Mouse (Mus musculus): ENCODE measurements around the gene Cyp4a12a. TPM values are rescaled to one million over a fixed set of nuclear protein-coding genes. Genes with fewer than 3 reads are reported as not detected.
"Not testable (repeated sequence)": the region's sequence is repeated elsewhere in the genome, so short reads cannot be mapped to it uniquely, and the experiment has no call there.

Gene Cyp4a12a
- not detected in 2 replicates for polyA plus RNA-seq (2012; rRNA removed)

GRCm38 (mm10) chr4:115298746-115299145, at the start of gene Cyp4a12a:
Gene Cyp4a12a, plus strand, starts transcription at chr4:115299046.
- DNase-seq (ENCODE audit: low read depth, low spot score) = not testable (repeated sequence)

- 70% methylated on average over 3 of the region's 4 CpGs for WGBS
- DNase-seq (ENCODE audit: low read depth, low spot score) = not testable (repeated sequence)
Measured at GRCm38 (mm10) chr4:115264687-115265569, 33.9 kb upstream of the Cyp4a12a start.

- WGBS = 25% methylated on average over 2 of the region's 3 CpGs
- DNase-seq (ENCODE audit: low read depth, low spot score) = not testable (repeated sequence)
Measured at GRCm38 (mm10) chr4:115278215-115278982, 20.4 kb upstream of the Cyp4a12a start.

GRCm38 (mm10) chr4:115280342-115280741, 18.5 kb upstream of the Cyp4a12a start:
- no peak for DNase-seq (ENCODE audit: low read depth, low spot score)

GRCm38 (mm10) chr4:115280779-115281178, 18.1 kb upstream of the Cyp4a12a start:
- not testable (repeated sequence) for DNase-seq (ENCODE audit: low read depth, low spot score)
- 19% methylated on average over 10 of the region's 10 CpGs for WGBS

GRCm38 (mm10) chr4:115281231-115281767, 17.5 kb upstream of the Cyp4a12a start:
- WGBS = 18% methylated on average over 23 of the region's 23 CpGs
- DNase-seq (ENCODE audit: low read depth, low spot score) = not testable (repeated sequence)

- DNase-seq (ENCODE audit: low read depth, low spot score) = not testable (repeated sequence)
Measured at GRCm38 (mm10) chr4:115325722-115326121, 26.9 kb downstream of the Cyp4a12a start.

GRCm38 (mm10) chr4:115365624-115366023, 66.8 kb downstream of the Cyp4a12a start:
- DNase-seq (ENCODE audit: low read depth, low spot score) = not testable (repeated sequence)
- WGBS = 58% methylated on average over 3 of the region's 3 CpGs

GRCm38 (mm10) chr4:115368067-115368466, 69.2 kb downstream of the Cyp4a12a start:
- not testable (repeated sequence) for DNase-seq (ENCODE audit: low read depth, low spot score)

Other genes starting within 250 kb of the Cyp4a12a start
- 0.33 and 0.81 TPM in 2 replicates for gene Tal1, start 242.6 kb upstream of the Cyp4a12a start, polyA plus RNA-seq (2012; rRNA removed)
- 11.5 and 31.3 TPM in 2 replicates for gene Pdzk1ip1, start 210.3 kb upstream of the Cyp4a12a start, polyA plus RNA-seq (2012; rRNA removed)
- gene Cyp4x1, start 164.8 kb upstream of the Cyp4a12a start, polyA plus RNA-seq (2012; rRNA removed) = 0.11 TPM in 2 replicates
- gene Cyp4a29, start 57.0 kb upstream of the Cyp4a12a start, polyA plus RNA-seq (2012; rRNA removed) = 0.10 TPM in 1 of 2 replicates, not detected in the other
- not detected in 2 replicates for gene Cyp4a12b, start 112.6 kb downstream of the Cyp4a12a start, polyA plus RNA-seq (2012; rRNA removed)
- not detected in 2 replicates for gene Cyp4a30b, start 153.6 kb downstream of the Cyp4a12a start, polyA plus RNA-seq (2012; rRNA removed)
- not detected in 2 replicates for gene Cyp4a14, start 197.1 kb downstream of the Cyp4a12a start, polyA plus RNA-seq (2012; rRNA removed)
- gene Cyp4a10, start 219.2 kb downstream of the Cyp4a12a start, polyA plus RNA-seq (2012; rRNA removed) = not detected in 2 replicates